Mouse (Mus musculus) lung, embryonic 14.5 days (tissue): ENCODE data around the gene Gm28308. TPM values are rescaled to one million over a fixed set of nuclear protein-coding genes. Genes with fewer than 3 reads are reported as not detected.

Experiments used
- ATAC-seq: fragments of 200-750 bp; cut with Nextera tagmentation; 2 replicates; pipeline ENCODE4 v1.8.0; 2017; ENCODE audit warnings: mild to moderate bottlenecking, moderate TSS enrichment, moderate library complexity; ENCODE audit not compliant: insufficient read depth
- DNase-seq: peaks from one replicate; pipeline ENCODE4 v3.0.0-alpha.2; 2015
- H3K27ac ChIP-seq: fragments of 300-500 bp; sonication (generic); 2 replicates; pipeline ENCODE4 v1.5.1; 2014; ENCODE audit warnings: low read depth, mild to moderate bottlenecking, moderate library complexity
- H3K27me3 ChIP-seq: fragments of 300-500 bp; sonication (generic); 2 replicates; pipeline ENCODE4 v1.6.1; 2014; ENCODE audit warnings: low read length, control low read depth; ENCODE audit not compliant: insufficient read depth
- H3K36me3 ChIP-seq: fragments of 300-500 bp; sonication (generic); 2 replicates; pipeline ENCODE4 v1.6.1; 2014; ENCODE audit warnings: control low read depth; ENCODE audit not compliant: insufficient read depth
- H3K4me1 ChIP-seq: fragments of 300-500 bp; sonication (generic); 2 replicates; pipeline ENCODE4 v1.6.1; 2014; ENCODE audit warnings: antibody characterized with exemption, control low read depth; ENCODE audit not compliant: insufficient read depth
- H3K4me2 ChIP-seq: fragments of 300-500 bp; sonication (generic); 2 replicates; pipeline ENCODE4 v1.6.1; 2014; ENCODE audit warnings: mild to moderate bottlenecking
- H3K4me3 ChIP-seq: fragments of 300-500 bp; sonication (generic); 2 replicates; pipeline ENCODE4 v1.5.1; 2014; ENCODE audit warnings: low read depth, low read length
- H3K9ac ChIP-seq: fragments of 300-500 bp; sonication (generic); 2 replicates; pipeline ENCODE4 v1.6.1; 2014
- H3K9me3 ChIP-seq: fragments of 300-500 bp; sonication (generic); 2 replicates; pipeline ENCODE4 v1.6.1; 2016; ENCODE audit warnings: low read depth, low read length, control low read depth
- CTCF ChIP-seq: IDR thresholded peaks from 2 replicates; pipeline ENCODE4 v1.5.1; 2016; ENCODE audit warnings: antibody characterized with exemption, low read depth
- WGBS: fragments of 180-500 bp; shearing (Covaris S2); extraction: QIAGEN DNeasy Blood & Tissue Kit; methylation state at CpG from one replicate; pipeline ENCODE4 v1.1.7; 2014; 5-methylcytosine and 5-hydroxymethylcytosine counted together
- polyA plus RNA-seq: library from polyadenylated mRNA; unstranded; fragments of >200 nt; fragmentation: Nextera tagmentation; extraction: Ambion mirVana; gene quantifications from 2 replicates; pipeline ENCODE4 v1.2.1, GENCODE M21; 2014

Gm28308 gene
- polyA plus RNA-seq, 1 experiment from 2014 or later: not detected

DNA sequence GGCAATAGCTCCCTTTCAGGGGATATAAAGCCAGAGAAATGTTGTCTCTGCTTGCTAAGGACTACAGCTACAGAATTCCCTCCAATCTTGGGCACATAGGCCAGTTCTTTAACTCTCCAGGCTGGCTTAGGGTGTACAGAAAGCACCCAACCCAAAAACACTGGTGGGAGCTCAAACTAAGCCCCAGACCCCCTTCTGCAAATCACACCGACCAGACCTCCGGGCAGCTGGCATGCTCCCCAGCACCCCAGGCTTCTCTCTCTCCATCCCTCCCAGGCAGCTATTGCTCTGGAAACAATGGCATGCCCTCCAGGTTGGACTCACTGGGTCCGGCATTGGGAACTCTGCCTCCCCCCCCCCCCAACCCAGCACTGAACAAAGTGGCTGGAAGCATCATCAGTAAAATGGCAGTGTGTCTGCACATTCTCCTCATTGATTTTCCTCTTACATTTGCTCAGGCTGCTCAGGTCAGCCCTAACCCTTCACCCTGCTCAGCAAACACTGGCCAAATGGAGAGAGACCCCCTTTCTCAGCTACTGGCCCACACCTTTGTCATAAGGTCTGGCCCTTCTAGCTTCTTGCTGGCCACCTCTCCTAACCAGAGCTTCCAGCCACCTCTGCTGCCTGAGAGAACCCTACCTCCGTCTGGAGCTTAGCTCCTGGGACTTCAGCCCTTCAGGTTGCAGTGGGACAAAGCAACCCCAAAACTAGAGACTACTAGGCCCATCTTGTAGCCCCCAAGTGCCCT is 34.0 kb downstream of the Gm28308 start:
- Histone ChIP-seq H3K4me3 (peak overlapping the region; percentile 63), H3K27ac (peak overlapping the region; percentile 98), H3K36me3 (no peaks in the 10 kb centered on the region; the same call in 1 of the 2 replicates), H3K9me3 (no peaks in the 10 kb centered on the region), H3K4me2 (peak overlapping the region; percentile 79), H3K4me1 (peaks cover 19% of the 10 kb centered on the region), H3K27me3 (peaks cover 30% of the 10 kb centered on the region), H3K9ac (peak overlapping the region; percentile 98)
- no peak for TF ChIP-seq CTCF
- DNase-seq (no peak), ATAC-seq (no peak)
- 0% methylated on average over 4 of the region's 4 CpGs for WGBS

DNA sequence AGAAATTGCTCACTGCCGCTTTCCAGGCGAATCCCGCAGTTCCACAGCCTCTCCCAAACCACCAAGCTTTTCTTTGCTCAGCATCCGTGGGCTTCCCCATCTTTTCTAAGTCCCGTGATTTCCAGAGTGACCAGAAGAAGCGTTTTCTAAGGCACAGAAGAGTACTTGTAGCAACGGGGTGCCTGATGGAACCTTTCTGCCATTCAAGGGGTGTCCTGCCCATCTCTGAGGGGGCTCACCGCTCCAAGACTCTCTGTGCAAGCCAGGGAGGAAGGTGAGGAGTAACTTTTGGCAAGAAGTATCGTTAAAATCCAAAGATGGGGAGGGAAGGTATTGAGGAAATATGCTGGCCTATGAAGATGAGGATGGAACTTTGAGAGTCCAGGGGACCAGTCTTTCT is 35.3 kb downstream of the Gm28308 start:
- H3K27ac ChIP-seq: peak overlapping the region; percentile 98
- 2% methylated on average over 9 of the region's 9 CpGs for WGBS
- H3K4me2 ChIP-seq: peak overlapping the region; percentile 79
- ATAC-seq (no peak), DNase-seq (peak; percentile 53)
- peaks cover 33% of the 10 kb centered on the region for H3K27me3 ChIP-seq
- peak overlapping the region; percentile 98 for H3K9ac ChIP-seq
- peaks cover 10% of the 10 kb centered on the region for H3K4me1 ChIP-seq
- H3K36me3 ChIP-seq: no peaks in the 10 kb centered on the region; the same call in 1 of the 2 replicates
- H3K9me3 ChIP-seq: no peaks in the 10 kb centered on the region
- no peak for TF ChIP-seq CTCF
- peak overlapping the region; percentile 63 for H3K4me3 ChIP-seq

DNA sequence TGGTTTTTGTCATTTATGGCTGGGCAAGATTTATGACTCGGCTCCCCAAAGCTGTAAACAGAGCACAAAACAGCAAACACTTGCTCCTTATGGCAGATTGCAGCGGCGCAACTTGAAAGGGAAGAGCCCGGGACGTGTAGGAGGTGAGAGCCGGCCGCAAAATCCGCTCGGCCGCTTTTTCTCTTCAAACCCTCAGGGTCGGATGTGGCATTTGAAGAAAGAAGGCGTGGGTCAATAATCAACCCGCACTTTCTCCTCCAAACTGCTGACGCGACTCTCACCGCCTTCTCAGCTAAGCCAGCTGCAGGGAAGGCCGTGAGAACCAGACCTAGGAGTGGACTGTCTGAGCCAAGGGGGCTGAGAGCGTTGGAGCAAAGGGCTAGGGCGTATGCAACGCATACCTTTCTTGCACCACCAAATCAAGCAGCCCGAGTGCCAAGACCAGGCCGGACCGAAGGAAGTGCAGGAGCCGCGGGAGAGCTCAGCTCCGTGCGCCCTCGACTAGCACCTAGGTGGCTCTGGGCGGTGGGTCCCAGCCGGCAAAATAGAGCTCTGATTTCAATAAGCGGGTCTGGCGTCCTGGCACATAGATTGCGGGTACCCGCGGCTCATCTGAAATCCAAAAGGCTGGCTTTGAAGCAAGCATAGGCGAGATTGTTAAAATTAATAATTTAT is 35.9 kb downstream of the Gm28308 start, which contains the start of gene 5730596B20Rik:
Gene 5730596B20Rik, plus strand, starts transcription at position 438 of the 675 bp plus-strand sequence.
- Histone ChIP-seq H3K27ac (peak within 1 kb of the TSS; percentile 98), H3K4me2 (peak within 1 kb of the TSS; percentile 79), H3K27me3 (peaks cover 34% of the 10 kb centered on the region), H3K36me3 (no peaks in the 10 kb centered on the region; the same call in 1 of the 2 replicates), H3K9me3 (no peaks in the 10 kb centered on the region), H3K4me1 (peaks cover 10% of the 10 kb centered on the region), H3K4me3 (peak within 1 kb of the TSS; percentile 63), H3K9ac (peak within 1 kb of the TSS; percentile 98)
- DNase-seq (peak; percentile 90), ATAC-seq (no peak)
- WGBS: under 1% methylated on average over 36 of the region's 36 CpGs
- no peak for TF ChIP-seq CTCF

DNA sequence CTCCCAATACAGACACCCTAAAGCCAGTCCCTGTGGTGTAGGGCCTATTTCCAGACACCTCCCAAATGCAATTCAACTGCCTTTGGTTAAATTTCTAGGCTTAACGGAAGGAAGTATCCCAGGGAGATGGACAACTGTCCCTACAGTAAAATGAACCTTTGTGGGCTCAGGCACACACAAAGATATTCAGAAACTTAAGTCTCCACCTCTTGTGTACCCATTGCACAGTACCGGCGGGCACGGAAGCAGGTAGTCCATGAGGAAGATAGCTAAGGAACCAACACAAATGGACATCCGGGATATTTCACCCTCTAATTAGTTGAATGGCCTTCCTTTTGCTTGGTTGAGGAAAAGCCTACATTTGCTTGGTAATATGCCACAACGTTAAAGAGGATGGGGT is 36.7 kb downstream of the Gm28308 start:
- H3K4me2 ChIP-seq: peak overlapping the region; percentile 79
- peaks cover 6% of the 10 kb centered on the region for H3K4me1 ChIP-seq
- H3K9ac ChIP-seq: peak overlapping the region; percentile 98
- H3K27me3 ChIP-seq: peaks cover 29% of the 10 kb centered on the region
- WGBS: 0% methylated on average over 6 of the region's 6 CpGs
- DNase-seq: peak; percentile 59
- H3K27ac ChIP-seq: peak overlapping the region; percentile 98
- TF ChIP-seq CTCF: no peak
- peak overlapping the region; percentile 63 for H3K4me3 ChIP-seq
- H3K9me3 ChIP-seq: no peaks in the 10 kb centered on the region
- no peak for ATAC-seq
- H3K36me3 ChIP-seq: no peaks in the 10 kb centered on the region

DNA sequence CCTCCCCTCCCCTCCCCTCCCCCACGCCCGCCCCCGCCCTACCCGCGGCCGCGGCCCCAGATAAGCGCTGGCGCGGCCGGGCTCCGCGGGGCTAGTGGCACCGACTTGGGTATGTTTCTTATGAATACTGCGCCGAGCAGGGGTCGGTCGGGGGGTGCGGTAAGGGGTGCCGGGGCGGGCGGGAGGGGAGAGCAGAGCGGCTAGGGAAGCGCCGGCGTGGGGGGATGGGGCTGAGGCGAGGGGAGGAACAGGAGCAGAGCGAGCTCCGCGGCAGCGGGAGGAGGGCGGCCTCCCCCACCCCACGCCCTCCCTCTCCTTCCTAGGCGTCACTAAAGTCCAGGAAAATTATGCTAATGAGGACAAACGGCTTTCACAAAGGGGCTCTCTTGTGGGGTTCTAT is 37.3 kb downstream of the Gm28308 start:
- Histone ChIP-seq H3K27ac (peak overlapping the region; percentile 98), H3K4me3 (peak overlapping the region; percentile 63), H3K4me1 (peaks cover 3% of the 10 kb centered on the region), H3K36me3 (0 out of 2 replicates have a peak, but pooled peaks cover 2% of the 10 kb centered on the region), H3K9me3 (no peaks in the 10 kb centered on the region), H3K9ac (peak overlapping the region; percentile 98), H3K27me3 (peaks cover 31% of the 10 kb centered on the region), H3K4me2 (peak overlapping the region; percentile 79)
- ATAC-seq (peak; percentile 47), DNase-seq (peak; percentile 81)
- TF ChIP-seq CTCF: no peak
- WGBS: under 1% methylated on average over 24 of the region's 35 CpGs

DNA sequence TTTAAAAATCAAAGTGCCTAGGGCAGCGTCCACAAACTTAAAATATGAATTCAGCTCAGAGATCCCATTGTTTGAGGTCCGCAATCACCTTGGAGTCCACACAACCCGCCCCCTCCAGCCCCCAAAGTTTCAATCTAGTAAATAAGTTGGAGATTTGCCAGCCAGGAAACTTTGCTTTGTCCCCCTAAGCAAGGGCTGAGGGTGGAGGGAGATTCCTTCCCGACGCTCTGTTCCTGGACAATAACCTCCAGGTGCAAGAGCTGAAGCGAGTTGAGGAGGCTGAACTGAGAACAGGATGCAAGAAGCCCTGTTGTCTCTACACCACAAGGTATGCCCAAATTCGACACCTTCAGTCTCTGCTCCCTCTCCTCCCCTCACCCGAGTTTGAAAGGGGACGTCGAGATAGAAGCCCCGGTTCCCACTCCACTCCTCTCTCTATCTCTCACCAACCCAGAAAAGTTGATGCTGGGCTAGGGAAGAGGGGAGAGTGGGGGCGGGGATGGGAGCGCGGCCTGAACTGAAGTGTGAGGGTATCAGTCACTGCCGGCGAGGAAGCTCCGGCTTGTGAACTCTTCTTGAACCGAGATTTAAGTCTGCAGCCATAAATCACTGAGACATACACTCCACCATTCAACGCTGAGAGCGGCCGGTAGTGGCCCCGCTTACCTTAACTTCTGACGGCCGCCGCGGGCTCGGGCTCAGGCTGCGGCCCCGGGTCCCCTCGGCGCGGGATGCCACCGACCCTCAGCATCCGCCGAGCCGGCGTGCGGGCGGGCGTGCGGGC is 38.0 kb downstream of the Gm28308 start:
- Histone ChIP-seq H3K9me3 (no peaks in the 10 kb centered on the region), H3K4me2 (peak overlapping the region; percentile 79), H3K27ac (peak overlapping the region; percentile 98), H3K4me1 (peaks cover 8% of the 10 kb centered on the region), H3K4me3 (peak overlapping the region; percentile 63), H3K27me3 (peaks cover 38% of the 10 kb centered on the region), H3K9ac (peak overlapping the region; percentile 98), H3K36me3 (peaks cover 8% of the 10 kb centered on the region)
- DNase-seq: peak; percentile 91
- peak; percentile 62 for ATAC-seq
- no peak for TF ChIP-seq CTCF
- 2% methylated on average over 41 of the region's 41 CpGs for WGBS
